Mouse (Mus musculus) liver, adult 2 months (tissue): Measurements from ENCODE around the gene Cdk9. TPM values are rescaled to one million over a fixed set of nuclear protein-coding genes. Genes with fewer than 3 reads are reported as not detected.
A peak's percentile ranks its signal among the peaks of the same experiment; 100 is the strongest.

Experiments
- DNase-seq: peaks from one replicate; pipeline ENCODE4 v3.0.0-alpha.2; 2011; ENCODE audit warnings: low read depth, low spot score; ENCODE audit errors: extremely low read depth
- H3K27ac ChIP-seq: fragments of 200-500 bp; replicated peaks from 2 replicates; pipeline ENCODE4 v1.5.1; 2012; ENCODE audit warnings: low read depth, mild to moderate bottlenecking, control low read depth, inconsistent platforms, low read length; ENCODE audit not compliant: insufficient read depth
- H3K27me3 ChIP-seq: fragments of 200-500 bp; 2 replicates; pipeline ENCODE4 v1.6.1; 2012; ENCODE audit warnings: mild to moderate bottlenecking, moderate library complexity, low read length, inconsistent platforms; ENCODE audit not compliant: control insufficient read depth, insufficient read depth
- H3K36me3 ChIP-seq: fragments of 200-500 bp; 2 replicates; pipeline ENCODE4 v1.6.1; 2012; ENCODE audit warnings: low read length, inconsistent platforms; ENCODE audit not compliant: control insufficient read depth, insufficient read depth
- H3K4me1 ChIP-seq: fragments of 200-500 bp; 2 replicates; pipeline ENCODE4 v1.6.1; 2011; ENCODE audit warnings: low read length; ENCODE audit not compliant: control insufficient read depth, insufficient read depth
- H3K4me3 ChIP-seq: fragments of 200-500 bp; 2 replicates; pipeline ENCODE4 v1.5.1; 2011; ENCODE audit warnings: low read depth, mild to moderate bottlenecking, control low read depth, low read length, moderate library complexity; ENCODE audit not compliant: insufficient read depth
- H3K79me2 ChIP-seq: fragments of 200-500 bp; 2 replicates; pipeline ENCODE4 v1.6.1; 2012; ENCODE audit warnings: inconsistent platforms, mild to moderate bottlenecking, low read length, moderate library complexity; ENCODE audit not compliant: control insufficient read depth, insufficient read depth
- H3K9ac ChIP-seq: fragments of 200-500 bp; 2 replicates; pipeline ENCODE4 v1.6.1; 2012; ENCODE audit warnings: low read depth, mild to moderate bottlenecking, control low read depth, inconsistent platforms, low read length
- CTCF ChIP-seq: fragments of 200-500 bp; IDR thresholded peaks from 2 replicates; pipeline ENCODE4 v1.5.1; 2011; ENCODE audit warnings: low read depth, low read length, control low read depth
- POLR2A ChIP-seq: fragments of 200-500 bp; IDR thresholded peaks from 2 replicates; pipeline ENCODE4 v1.6.1; 2011; ENCODE audit warnings: low read length, control low read depth; ENCODE audit not compliant: insufficient read depth; ENCODE audit errors: extremely low read depth
- WGBS: fragments of 180-500 bp; shearing (Covaris S2); methylation state at CpG from one replicate; pipeline ENCODE4 v1.1.7; 2018; 5-methylcytosine and 5-hydroxymethylcytosine counted together
- polyA plus RNA-seq: library from polyadenylated mRNA; depleted of rRNA; stranded (reverse); fragments of >200 nt; gene quantifications from 2 replicates; pipeline ENCODE4 v1.2.3, GENCODE M21; 2012; rRNA removed
- total RNA-seq: library from RNA; depleted of rRNA; stranded (reverse); fragments of >200 nt; gene quantifications from 2 replicates; pipeline ENCODE4 v1.2.3, GENCODE M21; 2014; rRNA removed

The Cdk9 gene
- total and polyA plus RNA-seq, 2 experiments, result 19.5 to 63.7 TPM

GRCm38 (mm10) chr2:32665345-32665744 is 47.5 kb downstream of the Cdk9 start:
- 79% methylated on average over 8 of the region's 8 CpGs for WGBS

GRCm38 (mm10) chr2:32662291-32662690 is 50.6 kb downstream of the Cdk9 start:
- Histone ChIP-seq H3K4me3 (no peak overlapping the region), H3K27ac (peak overlapping the region; percentile 56), H3K36me3 (no peaks in the 10 kb centered on the region), H3K9ac (no peak overlapping the region), H3K79me2 (no peaks in the 10 kb centered on the region), H3K27me3 (no peaks in the 10 kb centered on the region), H3K4me1 (peaks cover 2% of the 10 kb centered on the region; the same call in 1 of the 2 replicates)
- WGBS, result 74% methylated on average over 5 of the region's 5 CpGs
- no peak for TF ChIP-seq POLR2A
- no peak for TF ChIP-seq CTCF
- no peak for DNase-seq

More at GRCm38 (mm10) chr2:32665345-32665744, 47.5 kb downstream of the Cdk9 start:
- no peak for DNase-seq
- no peak overlapping the region for H3K27ac ChIP-seq
- H3K27me3 ChIP-seq, result no peaks in the 10 kb centered on the region
- no peaks in the 10 kb centered on the region for H3K79me2 ChIP-seq
- H3K4me1 ChIP-seq, result 0 out of 2 replicates have a peak, but pooled peaks cover 2% of the 10 kb centered on the region
- H3K36me3 ChIP-seq, result no peaks in the 10 kb centered on the region; the same call in 1 of the 2 replicates
- TF ChIP-seq CTCF, result no peak
- no peak for TF ChIP-seq POLR2A
- no peak overlapping the region; the same call in 1 of the 2 replicates for H3K9ac ChIP-seq
- H3K4me3 ChIP-seq, result no peak overlapping the region

GRCm38 (mm10) chr2:32661509-32662107 is 51.3 kb downstream of the Cdk9 start:
- TF ChIP-seq POLR2A (no peak), CTCF (no peak)
- no peak overlapping the region for H3K9ac ChIP-seq
- peak overlapping the region; percentile 56 for H3K27ac ChIP-seq
- DNase-seq, result peak; percentile 42
- H3K4me3 ChIP-seq, result no peak overlapping the region
- peaks cover 2% of the 10 kb centered on the region; the same call in 1 of the 2 replicates for H3K4me1 ChIP-seq
- H3K79me2 ChIP-seq, result no peaks in the 10 kb centered on the region
- no peaks in the 10 kb centered on the region for H3K27me3 ChIP-seq
- H3K36me3 ChIP-seq, result no peaks in the 10 kb centered on the region
- WGBS, result 54% methylated on average over 7 of the region's 7 CpGs

- DNase-seq, result no peak
- peaks cover 2% of the 10 kb centered on the region; the same call in 1 of the 2 replicates for H3K4me1 ChIP-seq
- TF ChIP-seq CTCF (no peak), POLR2A (no peak)
- peak overlapping the region; percentile 21 for H3K27ac ChIP-seq
- H3K4me3 ChIP-seq, result no peak overlapping the region
- WGBS, result 76% methylated on average over 2 of the region's 2 CpGs
- H3K36me3 ChIP-seq, result no peaks in the 10 kb centered on the region
- H3K27me3 ChIP-seq, result no peaks in the 10 kb centered on the region
- no peaks in the 10 kb centered on the region for H3K79me2 ChIP-seq
- H3K9ac ChIP-seq, result no peak overlapping the region
Observed at GRCm38 (mm10) chr2:32658873-32659272, 54.0 kb downstream of the Cdk9 start.

- H3K27ac ChIP-seq, result peak overlapping the region; percentile 62
- H3K79me2 ChIP-seq, result peaks cover 6% of the 10 kb centered on the region; the same call in 1 of the 2 replicates
- TF ChIP-seq POLR2A (no peak), CTCF (no peak)
- WGBS, result 79% methylated on average over 12 of the region's 12 CpGs
- H3K27me3 ChIP-seq, result no peaks in the 10 kb centered on the region
- H3K36me3 ChIP-seq, result no peaks in the 10 kb centered on the region
- H3K4me3 ChIP-seq, result no peak overlapping the region
- DNase-seq, result no peak
- peaks cover 2% of the 10 kb centered on the region; the same call in 1 of the 2 replicates for H3K4me1 ChIP-seq
- H3K9ac ChIP-seq, result no peak overlapping the region
Observed at GRCm38 (mm10) chr2:32655826-32656225, 57.0 kb downstream of the Cdk9 start.

Other genes with a start within 250 kb of the Cdk9 start
- gene Fam102a, start 177.7 kb downstream of the Cdk9 start, total RNA-seq, result 7.0 and 7.2 TPM in 2 replicates
- 10.5 and 11.0 TPM in 2 replicates for gene Fam102a, start 177.7 kb downstream of the Cdk9 start, polyA plus RNA-seq
- 6.5 and 8.4 TPM in 2 replicates for gene Dpm2, start 142.2 kb downstream of the Cdk9 start, total RNA-seq
- 73.7 and 104 TPM in 2 replicates for gene Dpm2, start 142.2 kb downstream of the Cdk9 start, polyA plus RNA-seq
- gene Pip5kl1, start 138.3 kb downstream of the Cdk9 start, total RNA-seq, result not detected in 2 replicates
- not detected in 2 replicates for gene Pip5kl1, start 138.3 kb downstream of the Cdk9 start, polyA plus RNA-seq
- gene 9430097D07Rik, start 137.4 kb downstream of the Cdk9 start, total RNA-seq, result not detected in 2 replicates
- not detected in 2 replicates for gene 9430097D07Rik, start 137.4 kb downstream of the Cdk9 start, polyA plus RNA-seq
- 0.74 and 1.2 TPM in 2 replicates for gene St6galnac4, start 126.0 kb downstream of the Cdk9 start, total RNA-seq
- 2.2 and 2.5 TPM in 2 replicates for gene St6galnac4, start 126.0 kb downstream of the Cdk9 start, polyA plus RNA-seq
- 38.0 and 45.6 TPM in 2 replicates for gene St6galnac6, start 113.4 kb downstream of the Cdk9 start, total RNA-seq
- 90.0 and 134 TPM in 2 replicates for gene St6galnac6, start 113.4 kb downstream of the Cdk9 start, polyA plus RNA-seq
- gene Ak1, start 91.3 kb downstream of the Cdk9 start, total RNA-seq, result 0.47 and 1.4 TPM in 2 replicates
- gene Ak1, start 91.3 kb downstream of the Cdk9 start, polyA plus RNA-seq, result 0.26 and 0.34 TPM in 2 replicates
- gene Eng, start 66.5 kb downstream of the Cdk9 start, total RNA-seq, result 14.2 and 25.9 TPM in 2 replicates
- gene Eng, start 66.5 kb downstream of the Cdk9 start, polyA plus RNA-seq, result 55.0 and 70.8 TPM in 2 replicates
- gene Fpgs, start 8.9 kb downstream of the Cdk9 start, total RNA-seq, result 158 and 175 TPM in 2 replicates
- gene Fpgs, start 8.9 kb downstream of the Cdk9 start, polyA plus RNA-seq, result 414 and 481 TPM in 2 replicates
- 2.2 and 3.2 TPM in 2 replicates for gene Sh2d3c, start 8.0 kb upstream of the Cdk9 start, total RNA-seq
- gene Sh2d3c, start 8.0 kb upstream of the Cdk9 start, polyA plus RNA-seq, result 7.5 and 10.4 TPM in 2 replicates
- not detected in 2 replicates for gene 6330409D20Rik, start 27.9 kb upstream of the Cdk9 start, total RNA-seq
- gene 6330409D20Rik, start 27.9 kb upstream of the Cdk9 start, polyA plus RNA-seq, result not detected in 2 replicates
- gene Tor2a, start 44.2 kb upstream of the Cdk9 start, total RNA-seq, result 26.6 and 35.6 TPM in 2 replicates
- 72.6 and 77.4 TPM in 2 replicates for gene Tor2a, start 44.2 kb upstream of the Cdk9 start, polyA plus RNA-seq
- gene Ttc16, start 62.6 kb upstream of the Cdk9 start, total RNA-seq, result under 0.01 and 0.07 TPM in 2 replicates
- gene Ttc16, start 62.6 kb upstream of the Cdk9 start, polyA plus RNA-seq, result 0.10 and 0.22 TPM in 2 replicates
- 1.2 and 1.5 TPM in 2 replicates for gene Ptrh1, start 62.7 kb upstream of the Cdk9 start, total RNA-seq
- 2.3 and 2.8 TPM in 2 replicates for gene Ptrh1, start 62.7 kb upstream of the Cdk9 start, polyA plus RNA-seq
- not detected in 2 replicates for gene Cfap157, start 71.4 kb upstream of the Cdk9 start, total RNA-seq
- gene Cfap157, start 71.4 kb upstream of the Cdk9 start, polyA plus RNA-seq, result not detected in 2 replicates
- gene Stxbp1, start 134.2 kb upstream of the Cdk9 start, total RNA-seq, result 0.74 and 1.7 TPM in 2 replicates
- gene Stxbp1, start 134.2 kb upstream of the Cdk9 start, polyA plus RNA-seq, result 1.3 and 1.6 TPM in 2 replicates
- 6.5 and 6.8 TPM in 2 replicates for gene Fam129b, start 163.0 kb upstream of the Cdk9 start, total RNA-seq
- 5.6 and 10.5 TPM in 2 replicates for gene Fam129b, start 163.0 kb upstream of the Cdk9 start, polyA plus RNA-seq
- gene Rpl12, start 248.5 kb upstream of the Cdk9 start, total RNA-seq, result 473 and 515 TPM in 2 replicates
- 134 and 158 TPM in 2 replicates for gene Rpl12, start 248.5 kb upstream of the Cdk9 start, polyA plus RNA-seq
- gene Lrsam1, start 248.5 kb upstream of the Cdk9 start, total RNA-seq, result 6.0 and 9.7 TPM in 2 replicates
- 8.8 and 9.7 TPM in 2 replicates for gene Lrsam1, start 248.5 kb upstream of the Cdk9 start, polyA plus RNA-seq